Mouse (Mus musculus) heart, embryonic 11.5 days (tissue): Measurements from ENCODE around the gene Aff4. TPM values are rescaled to one million over a fixed set of nuclear protein-coding genes. Genes with fewer than 3 reads are reported as not detected.
A peak's percentile ranks its signal among the peaks of the same experiment; 100 is the strongest.

Experiments
- ATAC-seq: fragments of 200-750 bp; cut with Nextera tagmentation; replicated peaks from 2 replicates; pipeline ENCODE4 v1.8.0; 2017; ENCODE audit warnings: moderate library complexity; ENCODE audit not compliant: insufficient number of reproducible peaks, low FRiP score, low TSS enrichment
- H3K27ac ChIP-seq: fragments of 300-500 bp; sonication (generic); 2 replicates; pipeline ENCODE4 v1.5.1; 2014; ENCODE audit warnings: mild to moderate bottlenecking, low read depth, low read length
- H3K27me3 ChIP-seq: fragments of 300-500 bp; sonication (generic); 2 replicates; pipeline ENCODE4 v1.6.1; 2014; ENCODE audit warnings: mild to moderate bottlenecking, low read length, mixed read lengths; ENCODE audit not compliant: control insufficient read depth, insufficient read depth
- H3K36me3 ChIP-seq: fragments of 300-500 bp; sonication (generic); 2 replicates; pipeline ENCODE4 v1.6.1; 2014; ENCODE audit warnings: mild to moderate bottlenecking, low read length, moderate library complexity, mixed read lengths; ENCODE audit not compliant: control insufficient read depth, insufficient read depth
- H3K4me1 ChIP-seq: fragments of 300-500 bp; sonication (generic); 2 replicates; pipeline ENCODE4 v1.6.1; 2014; ENCODE audit warnings: low read length; ENCODE audit not compliant: control insufficient read depth, insufficient read depth
- H3K4me2 ChIP-seq: fragments of 300-500 bp; sonication (generic); 2 replicates; pipeline ENCODE4 v1.6.1; 2014; ENCODE audit warnings: mild to moderate bottlenecking, moderate library complexity
- H3K4me3 ChIP-seq: fragments of 300-500 bp; sonication (generic); 2 replicates; pipeline ENCODE4 v1.5.1; 2014; ENCODE audit warnings: low read depth, low read length
- H3K9ac ChIP-seq: fragments of 300-500 bp; sonication (generic); 2 replicates; pipeline ENCODE4 v1.6.1; 2014; ENCODE audit warnings: mild to moderate bottlenecking, low read depth, low read length, moderate library complexity
- H3K9me3 ChIP-seq: fragments of 300-500 bp; sonication (generic); replicated peaks from 2 replicates; pipeline ENCODE4 v1.6.1; 2016; ENCODE audit warnings: low read length; ENCODE audit not compliant: control insufficient read depth
- WGBS: fragments of 180-500 bp; shearing (Covaris S2); extraction: QIAGEN DNeasy Blood & Tissue Kit; methylation state at CpG from one replicate; pipeline ENCODE4 v1.1.7; 2014; ENCODE audit not compliant: insufficient replicate concordance; 5-methylcytosine and 5-hydroxymethylcytosine counted together
- polyA plus RNA-seq: library from polyadenylated mRNA; unstranded; fragments of >200 nt; fragmentation: Nextera tagmentation; extraction: Ambion mirVana; gene quantifications from 2 replicates; pipeline ENCODE4 v1.2.1, GENCODE M21; 2014

The Aff4 gene
- polyA plus RNA-seq, 1 experiment from 2014 or later, result 54.4 TPM

GRCm38 (mm10) chr11:53436338-53436737 lies 85.7 kb downstream of the Aff4 start:
- no peak overlapping the region for H3K4me3 ChIP-seq
- H3K4me2 ChIP-seq, result no peak overlapping the region
- no peak overlapping the region for H3K9ac ChIP-seq
- no peaks in the 10 kb centered on the region for H3K27me3 ChIP-seq
- H3K36me3 ChIP-seq, result no peaks in the 10 kb centered on the region
- 82% methylated on average over 6 of the region's 6 CpGs for WGBS
- no peak for ATAC-seq
- H3K4me1 ChIP-seq, result no peaks in the 10 kb centered on the region
- H3K9me3 ChIP-seq, result no peaks in the 10 kb centered on the region
- H3K27ac ChIP-seq, result no peak overlapping the region

DNA sequence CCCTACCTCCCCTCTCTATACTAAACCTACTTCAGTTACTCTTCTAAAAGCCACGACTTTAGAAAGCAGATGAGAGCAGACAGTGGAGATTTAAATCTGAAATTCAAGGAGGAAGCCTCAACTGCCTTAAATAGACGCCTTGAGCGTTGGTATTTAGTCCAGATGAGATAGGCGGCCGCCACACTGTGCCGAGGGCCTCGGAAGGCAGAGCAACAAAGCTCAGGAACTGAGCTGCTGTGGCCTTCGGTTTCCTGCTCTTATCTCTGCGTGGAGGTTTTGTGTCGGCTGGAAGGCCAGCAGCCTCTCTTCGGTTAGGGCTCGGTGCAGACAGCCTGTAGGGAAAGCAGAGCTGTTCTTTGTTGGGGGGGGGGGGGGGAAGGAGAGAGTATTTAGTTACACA lies 91.3 kb downstream of the Aff4 start:
- H3K9ac ChIP-seq, result peak overlapping the region; percentile 62
- H3K9me3 ChIP-seq, result no peaks in the 10 kb centered on the region
- H3K36me3 ChIP-seq, result no peaks in the 10 kb centered on the region
- no peak for ATAC-seq
- peaks cover 2% of the 10 kb centered on the region; the same call in 1 of the 2 replicates for H3K4me1 ChIP-seq
- H3K27ac ChIP-seq, result peak overlapping the region; percentile 82
- WGBS, result 4% methylated on average over 12 of the region's 12 CpGs
- peak overlapping the region; percentile 39 for H3K4me2 ChIP-seq
- H3K27me3 ChIP-seq, result no peaks in the 10 kb centered on the region
- H3K4me3 ChIP-seq, result no peak overlapping the region

DNA sequence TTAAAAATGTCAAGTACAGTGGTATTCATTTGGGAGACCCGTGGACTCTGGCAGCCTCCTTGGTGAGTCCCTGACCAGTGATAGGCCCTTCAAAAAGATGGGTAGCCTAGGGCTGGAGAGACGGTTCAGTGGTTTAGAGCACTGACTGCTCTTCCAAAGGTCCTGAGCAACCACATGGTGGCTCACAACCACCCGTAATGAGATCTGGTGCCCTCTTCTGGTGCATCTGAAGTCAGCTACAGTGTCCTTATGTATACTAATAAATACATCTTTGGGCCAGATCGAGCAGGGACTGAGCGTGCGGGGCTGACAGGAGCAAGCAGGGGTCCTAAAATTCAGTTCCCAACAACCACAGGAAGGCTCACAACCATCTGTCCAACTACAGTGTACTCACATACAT lies 93.2 kb downstream of the Aff4 start:
- Histone ChIP-seq H3K36me3 (no peaks in the 10 kb centered on the region), H3K4me2 (no peak overlapping the region), H3K9ac (no peak overlapping the region), H3K4me1 (peaks cover 2% of the 10 kb centered on the region; the same call in 1 of the 2 replicates), H3K4me3 (no peak overlapping the region), H3K27me3 (no peaks in the 10 kb centered on the region), H3K27ac (no peak overlapping the region), H3K9me3 (no peaks in the 10 kb centered on the region)
- no peak for ATAC-seq
- 44% methylated on average over 6 of the region's 6 CpGs for WGBS

- no peaks in the 10 kb centered on the region for H3K36me3 ChIP-seq
- H3K27ac ChIP-seq, result no peak overlapping the region
- WGBS, result 29% methylated on average over 13 of the region's 13 CpGs
- no peaks in the 10 kb centered on the region for H3K9me3 ChIP-seq
- H3K4me3 ChIP-seq, result no peak overlapping the region
- peaks cover 2% of the 10 kb centered on the region; the same call in 1 of the 2 replicates for H3K4me1 ChIP-seq
- 0 out of 2 replicates have a peak, but pooled peaks cover 5% of the 10 kb centered on the region for H3K27me3 ChIP-seq
- no peak overlapping the region for H3K9ac ChIP-seq
- ATAC-seq, result no peak
- H3K4me2 ChIP-seq, result no peak overlapping the region
These were observed 94.9 kb downstream of the Aff4 start for GRCm38 (mm10) chr11:53445562-53445961.

DNA sequence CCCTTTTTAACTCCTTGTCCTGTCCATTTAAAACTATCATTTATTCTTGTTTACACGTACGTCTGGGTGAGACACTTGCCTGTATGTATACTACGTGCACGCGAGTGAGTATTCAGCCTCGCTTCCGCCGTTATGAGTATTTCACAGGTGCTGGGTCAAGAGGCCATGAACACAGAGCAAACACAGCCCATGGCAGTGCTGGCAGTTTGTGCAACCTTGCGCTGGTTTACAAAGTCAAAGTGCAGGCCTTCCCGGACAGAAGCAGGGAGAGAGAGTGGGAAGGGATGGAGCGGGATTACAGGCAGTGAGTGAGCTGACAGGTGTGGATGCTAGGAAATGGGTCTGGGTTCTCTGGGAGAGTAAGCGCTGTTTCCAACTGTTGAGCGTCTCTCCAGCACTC lies 95.5 kb downstream of the Aff4 start:
- H3K4me1 ChIP-seq, result peaks cover 2% of the 10 kb centered on the region; the same call in 1 of the 2 replicates
- no peak overlapping the region for H3K9ac ChIP-seq
- H3K4me3 ChIP-seq, result no peak overlapping the region
- no peak for ATAC-seq
- no peak overlapping the region for H3K4me2 ChIP-seq
- H3K27me3 ChIP-seq, result 0 out of 2 replicates have a peak, but pooled peaks cover 5% of the 10 kb centered on the region
- no peak overlapping the region for H3K27ac ChIP-seq
- H3K9me3 ChIP-seq, result no peaks in the 10 kb centered on the region
- WGBS, result 81% methylated on average over 13 of the region's 13 CpGs
- H3K36me3 ChIP-seq, result no peaks in the 10 kb centered on the region

- no peak overlapping the region for H3K27ac ChIP-seq
- ATAC-seq, result no peak
These were observed 97.4 kb downstream of the Aff4 start for GRCm38 (mm10) chr11:53447996-53448395.

DNA sequence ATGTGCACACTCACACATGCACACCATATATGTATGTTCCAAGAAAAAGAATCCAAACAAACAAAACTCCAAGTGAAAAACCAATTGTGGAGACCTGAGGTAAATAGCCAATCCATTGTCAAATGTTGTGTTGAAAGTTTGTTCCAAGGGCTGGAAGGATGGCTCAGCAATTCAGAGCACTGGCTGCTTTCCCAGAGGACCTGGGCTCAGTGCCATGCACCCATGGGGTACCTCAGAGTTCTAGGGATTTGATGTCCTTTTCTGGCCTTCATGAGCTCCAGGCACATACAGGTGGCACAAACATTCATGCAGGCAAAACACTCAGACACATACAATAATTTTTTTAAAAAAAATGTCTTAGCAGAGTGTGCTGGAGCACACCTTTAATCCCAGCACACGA lies 97.9 kb downstream of the Aff4 start:
- H3K4me2 ChIP-seq, result no peak overlapping the region
- no peaks in the 10 kb centered on the region for H3K36me3 ChIP-seq
- H3K9ac ChIP-seq, result no peak overlapping the region
- ATAC-seq, result no peak
- WGBS, result 88% methylated on average over 1 of the region's 1 CpGs
- H3K4me1 ChIP-seq, result no peaks in the 10 kb centered on the region
- H3K4me3 ChIP-seq, result no peak overlapping the region
- no peaks in the 10 kb centered on the region for H3K9me3 ChIP-seq
- no peak overlapping the region for H3K27ac ChIP-seq
- 0 out of 2 replicates have a peak, but pooled peaks cover 5% of the 10 kb centered on the region for H3K27me3 ChIP-seq

More at GRCm38 (mm10) chr11:53447996-53448395, 97.4 kb downstream of the Aff4 start:
- no peaks in the 10 kb centered on the region for H3K36me3 ChIP-seq
- no peak overlapping the region for H3K9ac ChIP-seq
- H3K4me1 ChIP-seq, result no peaks in the 10 kb centered on the region
- H3K4me2 ChIP-seq, result no peak overlapping the region
- H3K27me3 ChIP-seq, result 0 out of 2 replicates have a peak, but pooled peaks cover 5% of the 10 kb centered on the region
- no peak overlapping the region for H3K4me3 ChIP-seq
- no peaks in the 10 kb centered on the region for H3K9me3 ChIP-seq
- 85% methylated on average over 8 of the region's 8 CpGs for WGBS

DNA sequence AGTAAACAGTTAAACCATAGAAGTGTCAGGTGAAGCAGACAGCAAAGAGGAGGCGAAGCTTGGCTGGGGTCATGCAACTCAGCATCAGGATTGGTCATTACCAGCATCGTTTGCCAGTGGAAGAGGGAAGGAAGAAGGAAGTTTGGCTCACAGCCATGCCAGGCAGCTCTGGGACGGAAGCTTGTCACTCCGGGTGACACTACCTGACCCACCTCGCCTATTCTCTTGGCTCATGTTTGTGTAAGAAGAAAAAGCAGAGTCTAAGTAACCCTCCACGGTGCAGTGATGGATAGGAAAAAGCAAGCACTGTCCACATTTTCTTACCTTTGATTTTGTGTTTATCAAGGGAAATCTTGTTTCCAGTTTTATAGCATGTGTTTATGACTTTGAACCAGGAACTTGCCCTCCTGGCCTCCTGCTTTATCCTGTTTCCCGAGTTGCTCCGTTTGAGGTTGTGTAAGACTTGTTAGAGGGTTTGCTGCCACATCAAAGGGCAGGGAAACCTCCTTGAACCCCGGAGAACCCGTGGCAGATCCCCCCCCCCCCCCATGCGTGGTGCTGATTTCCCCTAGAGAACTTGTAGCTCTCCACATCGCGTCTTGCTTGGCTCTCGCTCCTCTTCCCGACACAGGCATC lies 99.6 kb downstream of the Aff4 start:
- 38% methylated on average over 15 of the region's 15 CpGs for WGBS
- Histone ChIP-seq H3K27me3 (0 out of 2 replicates have a peak, but pooled peaks cover 5% of the 10 kb centered on the region), H3K36me3 (no peaks in the 10 kb centered on the region), H3K4me3 (no peak overlapping the region), H3K4me2 (no peak overlapping the region), H3K27ac (no peak overlapping the region), H3K9ac (no peak overlapping the region), H3K4me1 (no peaks in the 10 kb centered on the region), H3K9me3 (no peaks in the 10 kb centered on the region)
- ATAC-seq, result no peak

- no peak for ATAC-seq
- H3K27ac ChIP-seq, result no peak overlapping the region
- no peak overlapping the region for H3K9ac ChIP-seq
- no peak overlapping the region for H3K4me3 ChIP-seq
- H3K4me2 ChIP-seq, result no peak overlapping the region
- H3K27me3 ChIP-seq, result 0 out of 2 replicates have a peak, but pooled peaks cover 5% of the 10 kb centered on the region
- H3K4me1 ChIP-seq, result no peaks in the 10 kb centered on the region
- H3K36me3 ChIP-seq, result no peaks in the 10 kb centered on the region
- WGBS, result 73% methylated on average over 2 of the region's 2 CpGs
- no peaks in the 10 kb centered on the region for H3K9me3 ChIP-seq
These were observed 100.7 kb downstream of the Aff4 start for GRCm38 (mm10) chr11:53451361-53451760.
